Mouse (Mus musculus) heart, embryonic 14.5 days (tissue): ENCODE measurements around the gene Prkcb. TPM values are rescaled to one million over a fixed set of nuclear protein-coding genes. Genes with fewer than 3 reads are reported as not detected.

Experiments used
- ATAC-seq: fragments of 200-750 bp; cut with Nextera tagmentation; 2 replicates; pipeline ENCODE4 v1.8.0; 2017; ENCODE audit warnings: low read depth, moderate TSS enrichment; ENCODE audit not compliant: insufficient number of reproducible peaks, insufficient read depth, low FRiP score
- H3K27ac ChIP-seq, 2 experiments: fragments of 200-500 bp in 1 of 2; fragments of 300-500 bp in 1 of 2; sonication (generic) in 1 of 2; replicated peaks in 1 of 2; 2 replicates each; pipeline ENCODE4 v1.5.1; 2012 to 2014; ENCODE audit warnings: low read depth in 2 of 2, low read length in 2 of 2, control low read depth in 1 of 2, mild to moderate bottlenecking in 1 of 2, mixed read lengths in 1 of 2; ENCODE audit not compliant: control insufficient read depth in 1 of 2, insufficient read depth in 1 of 2
- H3K27me3 ChIP-seq: fragments of 300-500 bp; sonication (generic); 2 replicates; pipeline ENCODE4 v1.6.1; 2014; ENCODE audit warnings: mild to moderate bottlenecking, low read length, control low read depth; ENCODE audit not compliant: control insufficient read depth, insufficient read depth
- H3K36me3 ChIP-seq: fragments of 300-500 bp; sonication (generic); 2 replicates; pipeline ENCODE4 v1.6.1; 2014; ENCODE audit warnings: mild to moderate bottlenecking, control low read depth, low read length, mixed read lengths; ENCODE audit not compliant: control insufficient read depth, insufficient read depth
- H3K4me1 ChIP-seq, 2 experiments: fragments of 200-500 bp in 1 of 2; fragments of 300-500 bp in 1 of 2; sonication (generic) in 1 of 2; 2 replicates each; pipeline ENCODE4 v1.6.1; 2012 to 2014; ENCODE audit warnings: low read length in 2 of 2, control low read depth in 1 of 2, mixed read lengths in 1 of 2; ENCODE audit not compliant: control insufficient read depth in 2 of 2, insufficient read depth in 2 of 2
- H3K4me2 ChIP-seq: fragments of 300-500 bp; sonication (generic); 2 replicates; pipeline ENCODE4 v1.6.1; 2014; ENCODE audit warnings: mild to moderate bottlenecking, low read length
- H3K4me3 ChIP-seq, 2 experiments: fragments of 200-500 bp in 1 of 2; fragments of 300-500 bp in 1 of 2; sonication (generic) in 1 of 2; 2 replicates each; pipeline ENCODE4 v1.5.1; 2012 to 2014; ENCODE audit warnings: low read length in 2 of 2, mild to moderate bottlenecking in 2 of 2, control low read depth in 1 of 2, low read depth in 1 of 2, moderate library complexity in 1 of 2; ENCODE audit not compliant: control insufficient read depth in 1 of 2, insufficient read depth in 1 of 2
- H3K9ac ChIP-seq: fragments of 300-500 bp; sonication (generic); 2 replicates; pipeline ENCODE4 v1.6.1; 2014; ENCODE audit warnings: mild to moderate bottlenecking, low read length
- H3K9me3 ChIP-seq: fragments of 300-500 bp; sonication (generic); 2 replicates; pipeline ENCODE4 v1.6.1; 2016; ENCODE audit warnings: low read length, control low read depth; ENCODE audit not compliant: control insufficient read depth
- WGBS: fragments of 180-500 bp; shearing (Covaris S2); extraction: QIAGEN DNeasy Blood & Tissue Kit; methylation state at CpG from one replicate; pipeline ENCODE4 v1.1.7; 2014; 5-methylcytosine and 5-hydroxymethylcytosine counted together
- polyA plus RNA-seq: library from polyadenylated mRNA; unstranded; fragments of >200 nt; fragmentation: Nextera tagmentation; extraction: Ambion mirVana; gene quantifications from 2 replicates; pipeline ENCODE4 v1.2.1, GENCODE M21; 2014

The Prkcb gene
- polyA plus RNA-seq, 1 experiment from 2014 or later, result 6.7 TPM

DNA sequence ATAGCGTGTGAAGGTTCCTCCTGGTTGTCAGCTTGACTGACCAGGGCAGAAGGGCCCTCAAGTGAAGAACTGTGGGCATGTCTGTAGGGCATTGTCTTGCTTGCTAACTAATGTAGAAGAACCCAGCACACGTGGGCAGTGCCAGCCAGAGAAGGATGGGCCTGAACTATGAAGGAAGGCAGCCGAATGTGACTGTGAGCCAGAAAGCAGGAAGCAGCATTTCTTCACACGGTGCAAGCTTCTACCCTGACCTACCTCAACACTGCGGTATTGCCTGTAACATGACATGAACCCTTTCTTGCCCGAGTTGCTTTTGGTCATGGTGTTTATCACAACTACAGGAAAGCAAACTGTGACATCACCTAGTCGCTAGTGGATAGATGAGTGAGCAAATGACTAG, 113.5 kb downstream of the Prkcb start:
- ATAC-seq, result no peak
- no peak overlapping the region for H3K4me2 ChIP-seq

GRCm38 (mm10) chr7:122403343-122403742, 114.8 kb downstream of the Prkcb start:
- Histone ChIP-seq H3K4me3 (no peak overlapping the region), H3K9me3 (no peaks in the 10 kb centered on the region), H3K9ac (no peak overlapping the region), H3K27ac (no peak overlapping the region), H3K4me1 (peaks cover 13 to 14% of the 10 kb centered on the region in 2 experiments), H3K36me3 (no peaks in the 10 kb centered on the region), H3K27me3 (no peaks in the 10 kb centered on the region), H3K4me2 (no peak overlapping the region)
- 76% methylated on average over 4 of the region's 4 CpGs for WGBS
- no peak for ATAC-seq

More for the DNA sequence above, 113.5 kb downstream of the Prkcb start:
- Histone ChIP-seq H3K27me3 (no peaks in the 10 kb centered on the region), H3K9ac (no peak overlapping the region), H3K9me3 (no peaks in the 10 kb centered on the region), H3K36me3 (no peaks in the 10 kb centered on the region), H3K4me3 (no peak overlapping the region), H3K4me1 (peaks cover 13 to 14% of the 10 kb centered on the region in 2 experiments), H3K27ac (no peak overlapping the region)
- WGBS, result 80% methylated on average over 7 of the region's 7 CpGs

GRCm38 (mm10) chr7:122404571-122405393, 116.2 kb downstream of the Prkcb start:
- peaks cover 13 to 14% of the 10 kb centered on the region in 2 experiments for H3K4me1 ChIP-seq
- H3K4me3 ChIP-seq, result peak overlapping the region; percentile 11 to 16; a peak in 3 of 4 replicates
- peak overlapping the region; percentile 58 for H3K9ac ChIP-seq
- 3% methylated on average over 21 of the region's 21 CpGs for WGBS
- no peaks in the 10 kb centered on the region for H3K9me3 ChIP-seq
- peak; percentile 74 for ATAC-seq
- peak overlapping the region; percentile 59 for H3K4me2 ChIP-seq
- no peaks in the 10 kb centered on the region for H3K27me3 ChIP-seq
- no peaks in the 10 kb centered on the region for H3K36me3 ChIP-seq
- peak overlapping the region; percentile 63 to 72 for H3K27ac ChIP-seq

DNA sequence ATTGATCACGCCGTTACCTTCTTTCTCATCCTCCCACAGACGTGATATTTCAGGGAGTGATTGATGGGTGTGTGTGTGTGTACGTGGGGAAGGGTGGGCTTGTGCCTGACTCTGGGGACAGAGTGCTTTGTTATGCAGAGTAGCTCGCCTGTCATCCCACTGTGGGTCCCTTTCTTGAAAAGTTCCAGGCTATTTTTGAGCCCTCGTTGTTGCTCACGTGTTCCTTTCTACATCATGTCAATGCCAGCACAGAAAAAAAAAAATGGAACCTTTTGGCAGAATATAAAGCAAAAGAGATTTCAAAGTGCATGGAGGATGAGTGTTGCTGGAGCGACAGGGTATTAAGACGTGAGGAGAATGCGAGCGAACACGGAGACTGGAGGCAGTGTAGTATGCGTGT, 118.1 kb downstream of the Prkcb start:
- no peak for ATAC-seq
- Histone ChIP-seq H3K27ac (no peak overlapping the region), H3K9ac (no peak overlapping the region), H3K27me3 (no peaks in the 10 kb centered on the region), H3K36me3 (no peaks in the 10 kb centered on the region), H3K4me2 (no peak overlapping the region), H3K4me3 (no peak overlapping the region), H3K4me1 (peaks cover 13 to 14% of the 10 kb centered on the region in 2 experiments), H3K9me3 (no peaks in the 10 kb centered on the region)
- 67% methylated on average over 13 of the region's 13 CpGs for WGBS

DNA sequence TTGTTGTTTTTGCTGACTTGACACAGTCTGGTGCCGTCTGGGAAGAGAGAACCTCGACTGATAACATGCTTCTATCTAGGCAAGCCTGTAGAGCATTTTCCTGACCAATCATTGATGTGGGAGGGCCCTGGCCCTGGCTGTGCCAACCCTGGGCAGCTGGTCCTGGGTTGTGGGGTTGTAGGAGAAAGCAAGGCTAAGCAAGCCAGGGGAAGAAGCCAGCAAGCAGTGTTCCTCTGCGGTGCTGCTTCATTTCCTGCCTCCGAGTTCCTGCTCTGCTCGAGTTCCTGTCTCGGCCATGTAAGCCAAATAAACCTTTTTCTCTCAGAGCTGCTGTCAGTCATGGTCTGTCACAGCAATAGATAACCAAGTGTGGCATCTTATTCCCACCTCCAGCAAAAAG, 121.4 kb downstream of the Prkcb start:
- no peaks in the 10 kb centered on the region for H3K27me3 ChIP-seq
- WGBS, result 66% methylated on average over 6 of the region's 6 CpGs
- H3K36me3 ChIP-seq, result no peaks in the 10 kb centered on the region
- no peak overlapping the region for H3K4me3 ChIP-seq
- ATAC-seq, result no peak
- no peak overlapping the region for H3K4me2 ChIP-seq
- H3K9ac ChIP-seq, result no peak overlapping the region
- H3K9me3 ChIP-seq, result no peaks in the 10 kb centered on the region
- no peak overlapping the region for H3K27ac ChIP-seq
- peaks cover 3 to 5% of the 10 kb centered on the region in 2 experiments; a peak in 3 of 4 replicates for H3K4me1 ChIP-seq

DNA sequence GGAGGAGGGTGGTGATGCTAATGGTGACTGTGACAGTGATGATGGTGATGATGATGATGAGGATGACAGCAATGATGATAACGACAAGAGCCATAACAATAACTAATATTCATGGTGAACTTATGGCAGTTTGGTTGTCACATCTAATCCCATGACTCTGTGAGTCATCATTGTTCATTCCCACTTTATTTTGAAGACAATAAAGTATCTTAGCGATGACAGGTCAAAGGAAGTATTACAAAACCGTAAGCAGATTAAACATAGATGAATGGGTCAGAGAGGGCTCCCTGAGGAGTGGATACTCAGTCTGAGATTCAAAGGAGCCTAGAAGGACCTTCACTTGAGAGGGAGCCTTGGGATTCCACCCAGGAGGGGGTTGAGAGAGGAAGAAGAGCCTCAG, 122.3 kb downstream of the Prkcb start:
- 83% methylated on average over 3 of the region's 3 CpGs for WGBS
- Histone ChIP-seq H3K27ac (no peak overlapping the region), H3K9ac (no peak overlapping the region), H3K4me3 (no peak overlapping the region), H3K9me3 (no peaks in the 10 kb centered on the region), H3K27me3 (no peaks in the 10 kb centered on the region), H3K36me3 (no peaks in the 10 kb centered on the region), H3K4me2 (no peak overlapping the region), H3K4me1 (no peaks in the 10 kb centered on the region; a peak in 1 of 4 replicates)
- no peak for ATAC-seq

DNA sequence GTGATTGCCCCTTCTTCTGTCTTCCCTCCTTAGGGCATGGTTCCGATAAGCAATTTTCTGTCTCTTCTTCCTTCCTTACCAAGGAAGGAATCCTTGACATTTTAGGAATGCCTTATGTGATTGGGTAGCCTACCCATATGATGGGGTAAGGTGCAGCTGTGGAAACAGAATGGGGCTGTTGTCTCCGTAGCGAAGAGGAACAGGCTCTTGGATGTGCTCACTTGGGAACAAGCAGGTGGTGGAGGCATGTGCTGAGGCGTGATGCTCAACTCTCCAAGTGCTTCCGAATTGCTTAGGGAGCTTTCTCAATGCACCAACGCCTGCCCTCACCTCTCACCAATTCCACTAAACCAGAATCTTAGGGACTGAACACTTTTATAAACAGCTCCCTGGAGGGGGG, 124.7 kb downstream of the Prkcb start:
- H3K27me3 ChIP-seq, result no peaks in the 10 kb centered on the region
- H3K27ac ChIP-seq, result no peak overlapping the region
- 76% methylated on average over 6 of the region's 6 CpGs for WGBS
- H3K36me3 ChIP-seq, result no peaks in the 10 kb centered on the region
- no peak overlapping the region for H3K9ac ChIP-seq
- H3K9me3 ChIP-seq, result no peaks in the 10 kb centered on the region
- H3K4me3 ChIP-seq, result no peak overlapping the region
- H3K4me2 ChIP-seq, result no peak overlapping the region
- H3K4me1 ChIP-seq, result no peaks in the 10 kb centered on the region
- ATAC-seq, result no peak

- Histone ChIP-seq H3K9ac (no peak overlapping the region), H3K27ac (no peak overlapping the region), H3K36me3 (no peaks in the 10 kb centered on the region), H3K9me3 (no peaks in the 10 kb centered on the region), H3K4me1 (no peaks in the 10 kb centered on the region), H3K4me3 (no peak overlapping the region), H3K4me2 (no peak overlapping the region), H3K27me3 (no peaks in the 10 kb centered on the region)
- ATAC-seq, result no peak
- 87% methylated on average over 10 of the region's 10 CpGs for WGBS
These were observed 125.6 kb downstream of the Prkcb start for GRCm38 (mm10) chr7:122414146-122414545.
